Comparison of ENCODE assay signal across 20 mouse cellular contexts in the genomic region with DNA sequence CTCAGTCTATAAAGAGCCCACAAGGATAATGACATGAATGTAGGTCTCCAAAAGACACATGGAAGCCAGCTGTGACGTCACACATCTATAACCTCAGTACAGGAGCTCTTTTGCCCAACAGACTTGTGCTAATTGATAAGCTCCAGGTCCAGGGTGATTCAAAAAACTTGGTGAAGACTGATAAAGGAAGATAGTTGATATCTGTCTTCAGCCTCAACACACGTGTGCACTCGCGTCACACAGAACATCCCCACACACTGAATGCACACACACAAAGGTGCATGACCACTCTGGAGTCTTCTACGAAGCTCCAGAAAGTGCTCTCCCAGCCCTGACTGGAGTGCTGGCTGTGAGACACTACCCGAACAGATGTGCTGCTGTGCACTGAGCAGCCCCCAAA. TPM values are rescaled to one million over a fixed set of nuclear protein-coding genes. Genes with fewer than 3 reads are reported as not detected.
DNase-seq lines count a peak whose midpoint lies in the region; ATAC-seq and TF ChIP-seq lines count a peak whose summit lies in the region.
"Had no signal": no experiment of that assay in that cellular context is flagged by ENCODE, and none has a peak within 500 bp of the region (broad histone marks: within the 10 kb centered on the region; RNA-seq: fewer than 3 reads in every experiment).

No protein-coding gene starts in this region.

- no peaks in the 10 kb centered on the region for H3K9me3 ChIP-seq in G1E (replicated peaks)
- no peaks in the 10 kb centered on the region for H3K9me3 ChIP-seq in liver, embryonic 14.5 days (ENCODE audit: control insufficient read depth, low read length)
- H3K9me3 ChIP-seq: embryonic facial prominence, embryonic 13.5 days; forebrain, embryonic 10.5 days; heart, embryonic 10.5 days; hindbrain, embryonic 13.5 days had no signal

- intact Hi-C loops in gastrocnemius, postnatal 14 days (cut with DNase I; ENCODE audit: low total_unique reads) = no loop called here

- H3K4me3 ChIP-seq in G1E (ENCODE audit: low read depth, low read length) = no peak overlapping the region; the same call in 1 of the 2 replicates
- no peak overlapping the region for H3K4me3 ChIP-seq in liver, embryonic 14.5 days (ENCODE audit: insufficient read depth in 1 of 2, low read depth in 2 of 2, low read length in 2 of 2)
- H3K4me3 ChIP-seq: embryonic facial prominence, embryonic 13.5 days; forebrain, embryonic 10.5 days; heart, embryonic 10.5 days; hindbrain, embryonic 13.5 days had no signal

- TF ChIP-seq CTCF in G1E (IDR thresholded peaks at IDR 0.05; ENCODE audit: low read depth, low read length) = no peak
- TF ChIP-seq CTCF in liver, embryonic 14.5 days (IDR thresholded peaks at IDR 0.05; ENCODE audit: low read depth) = no peak

- H3K9ac ChIP-seq in liver, embryonic 14.5 days (replicated peaks) = no peak overlapping the region
- H3K9ac ChIP-seq: embryonic facial prominence, embryonic 13.5 days; hindbrain, embryonic 13.5 days had no signal

- peak; percentile 53 for TF ChIP-seq EP300 in liver, embryonic 14.5 days (IDR thresholded peaks at IDR 0.05; ENCODE audit: low read depth)

- peaks cover 90% of the 10 kb centered on the region for H3K36me3 ChIP-seq in G1E (replicated peaks)
- peaks cover 51% of the 10 kb centered on the region for H3K36me3 ChIP-seq in liver, embryonic 14.5 days (replicated peaks; ENCODE audit: control insufficient read depth, insufficient read depth, low read depth)

- peaks cover 49% of the 10 kb centered on the region for H3K4me1 ChIP-seq in G1E (ENCODE audit: insufficient read depth, low read depth, low read length)
- peaks cover 11 to 13% of the 10 kb centered on the region in 2 experiments for H3K4me1 ChIP-seq in liver, embryonic 14.5 days (replicated peaks; ENCODE audit: control insufficient read depth in 2 of 2, insufficient read depth in 2 of 2, low read length in 1 of 2)
- H3K4me1 ChIP-seq: embryonic facial prominence, embryonic 13.5 days; forebrain, embryonic 10.5 days; hindbrain, embryonic 13.5 days had no signal

- no peak overlapping the region for H3K4me2 ChIP-seq in liver, embryonic 14.5 days (ENCODE audit: low read depth)
- H3K4me2 ChIP-seq: embryonic facial prominence, embryonic 13.5 days; hindbrain, embryonic 13.5 days had no signal

- WGBS in liver, embryonic 14.5 days (ENCODE audit: insufficient replicate concordance) = 35% methylated on average over 6 of the region's 6 CpGs

- no peak for DNase-seq in G1E (ENCODE audit: low spot score)
- DNase-seq in liver, embryonic 14.5 days (ENCODE audit: low read depth in 3 of 3, low spot score in 3 of 3) = peak in 1 of 3 experiments; percentile 50
- DNase-seq in layer of hippocampus, postnatal 25 days (ENCODE audit: extremely low spot score in 1 of 2, low spot score in 1 of 2) = no peak
- DNase-seq in gastrocnemius, postnatal 14 days = no peak
- no peak for DNase-seq in frontal cortex, postnatal 10 days (ENCODE audit: low spot score in 2 of 2)
- DNase-seq: cerebellum, adult 11 months; cerebellum, adult 9-10 months; cerebellum, postnatal 25 days; heart, adult 18-20 months; heart, postnatal 10 days had no signal

- H3K27me3 ChIP-seq in G1E (ENCODE audit: insufficient read depth, low read length) = no peaks in the 10 kb centered on the region
- no peaks in the 10 kb centered on the region for H3K27me3 ChIP-seq in liver, embryonic 14.5 days (ENCODE audit: control insufficient read depth, insufficient read depth, low read length)
- H3K27me3 ChIP-seq: embryonic facial prominence, embryonic 13.5 days; hindbrain, embryonic 13.5 days had no signal

- no peak overlapping the region for H3K27ac ChIP-seq in liver, embryonic 14.5 days
- H3K27ac ChIP-seq: embryonic facial prominence, embryonic 13.5 days; forebrain, embryonic 10.5 days; heart, embryonic 10.5 days; hindbrain, embryonic 13.5 days; hindbrain, postnatal 0 days had no signal

- ATAC-seq in G1E (ENCODE audit: extremely low read depth, insufficient number of reproducible peaks, low FRiP score, poor library complexity, severe bottlenecking) = peak; percentile 35; the same call in 1 of the 2 replicates
- ATAC-seq in erythroblast, adult 5-6 weeks (replicated peaks; ENCODE audit: low FRiP score, poor library complexity, severe bottlenecking) = peak; percentile 21
- ATAC-seq in liver, embryonic 14.5 days (ENCODE audit: insufficient read depth) = peak; percentile 78
- ATAC-seq in megakaryocyte progenitor cell, adult 5-6 weeks (replicated peaks; ENCODE audit: poor library complexity) = peak; percentile 67
- ATAC-seq: forebrain, embryonic 14.5 days; hindbrain, postnatal 0 days had no signal

RNA-seq across cellular contexts. Expression of a gene that starts 10.8 kb away (rescaled TPM):
- total RNA-seq in G1E (2014; fragmentation: Nextera tagmentation) = 56.4 and 76.2 TPM in 2 replicates
- total RNA-seq in G1E (2017) = 64.1 and 71.0 TPM in 2 replicates
- polyA plus RNA-seq in G1E (2012) = 17.7 and 26.6 TPM in 2 replicates
- total RNA-seq in erythroblast, adult 5-6 weeks (2015; ENCODE audit: low replicate concordance) = 14.8 and 18.8 TPM in 2 replicates
- 9.6 and 15.1 TPM in 2 replicates for total RNA-seq in erythroblast, adult 5-6 weeks (2017; ENCODE audit: low replicate concordance)
- polyA plus RNA-seq in liver, embryonic 14.5 days (2012; rRNA removed) = 29.7 and 40.8 TPM in 2 replicates
- 37.3 and 42.5 TPM in 2 replicates for polyA plus RNA-seq in liver, embryonic 14.5 days (2014; fragmentation: Nextera tagmentation; extraction: Ambion mirVana)
- total RNA-seq in megakaryocyte progenitor cell, adult 5-6 weeks (2015) = 58.7 and 59.9 TPM in 2 replicates
- 55.5 and 60.8 TPM in 2 replicates for total RNA-seq in megakaryocyte progenitor cell, adult 5-6 weeks (2017)
- 10 to 100 TPM; 36.3 to 40.4 TPM for total RNA-seq in layer of hippocampus, postnatal 25 days (2021)
- 10 to 100 TPM; 14.5 to 15.1 TPM for total RNA-seq in gastrocnemius, postnatal 14 days (2021)

RNA-seq across cellular contexts. Expression of a gene that starts 10.8 kb away (rescaled TPM):
- total RNA-seq in G1E (2014; fragmentation: Nextera tagmentation) = 31.3 and 32.5 TPM in 2 replicates
- total RNA-seq in G1E (2017) = 28.1 and 40.0 TPM in 2 replicates
- 72.2 and 72.4 TPM in 2 replicates for polyA plus RNA-seq in G1E (2012)
- 15.4 and 42.8 TPM in 2 replicates for total RNA-seq in erythroblast, adult 5-6 weeks (2015; ENCODE audit: low replicate concordance)
- total RNA-seq in erythroblast, adult 5-6 weeks (2017; ENCODE audit: low replicate concordance) = 22.7 and 29.7 TPM in 2 replicates
- polyA plus RNA-seq in liver, embryonic 14.5 days (2012; rRNA removed) = 22.4 and 23.2 TPM in 2 replicates
- 38.1 and 42.5 TPM in 2 replicates for polyA plus RNA-seq in liver, embryonic 14.5 days (2014; fragmentation: Nextera tagmentation; extraction: Ambion mirVana)
- total RNA-seq in megakaryocyte progenitor cell, adult 5-6 weeks (2015) = 31.0 and 35.9 TPM in 2 replicates
- 28.2 and 30.8 TPM in 2 replicates for total RNA-seq in megakaryocyte progenitor cell, adult 5-6 weeks (2017)
- 10 to 100 TPM; 83.8 to 97.4 TPM for total RNA-seq in layer of hippocampus, postnatal 25 days (2021)
- total RNA-seq in gastrocnemius, postnatal 14 days (2021) = 10 to 100 TPM; 59.0 to 62.2 TPM

RNA-seq across cellular contexts. Expression of a gene that starts 16.3 kb away (rescaled TPM):
- 0.38 TPM in 1 of 2 replicates, not detected in the other for total RNA-seq in G1E (2014; fragmentation: Nextera tagmentation)
- 0.27 and 0.70 TPM in 2 replicates for total RNA-seq in G1E (2017)
- 1.5 and 2.4 TPM in 2 replicates for polyA plus RNA-seq in G1E (2012)
- 0.42 TPM in 1 of 2 replicates, not detected in the other for total RNA-seq in erythroblast, adult 5-6 weeks (2015; ENCODE audit: low replicate concordance)
- total RNA-seq in erythroblast, adult 5-6 weeks (2017; ENCODE audit: low replicate concordance) = 0.42 and 1.4 TPM in 2 replicates
- 0.11 and 0.17 TPM in 2 replicates for polyA plus RNA-seq in liver, embryonic 14.5 days (2012; rRNA removed)
- polyA plus RNA-seq in liver, embryonic 14.5 days (2014; fragmentation: Nextera tagmentation; extraction: Ambion mirVana) = 0.08 TPM in 1 of 2 replicates, not detected in the other
- 0.32 and 0.42 TPM in 2 replicates for total RNA-seq in megakaryocyte progenitor cell, adult 5-6 weeks (2015)
- not detected in 2 replicates for total RNA-seq in megakaryocyte progenitor cell, adult 5-6 weeks (2017)
- 10 to 100 TPM; 69.7 to 72.5 TPM for total RNA-seq in layer of hippocampus, postnatal 25 days (2021)
- total RNA-seq in gastrocnemius, postnatal 14 days (2021) = under 1 TPM; 0.29 to 0.84 TPM
- total RNA-seq: gastrocnemius, adult 8-10 months; hematopoietic stem cell, adult 5-6 weeks had no signal

RNA-seq across cellular contexts. Expression of a gene that starts 34.5 kb away (rescaled TPM):
- total RNA-seq in G1E (2014; fragmentation: Nextera tagmentation) = 65.6 and 77.6 TPM in 2 replicates
- total RNA-seq in G1E (2017) = 50.9 and 55.3 TPM in 2 replicates
- polyA plus RNA-seq in G1E (2012) = 14.1 and 24.8 TPM in 2 replicates
- 9.0 and 15.3 TPM in 2 replicates for total RNA-seq in erythroblast, adult 5-6 weeks (2015; ENCODE audit: low replicate concordance)
- 11.7 and 14.9 TPM in 2 replicates for total RNA-seq in erythroblast, adult 5-6 weeks (2017; ENCODE audit: low replicate concordance)
- polyA plus RNA-seq in liver, embryonic 14.5 days (2012; rRNA removed) = 12.8 and 15.3 TPM in 2 replicates
- 17.9 and 19.1 TPM in 2 replicates for polyA plus RNA-seq in liver, embryonic 14.5 days (2014; fragmentation: Nextera tagmentation; extraction: Ambion mirVana)
- 48.8 and 55.9 TPM in 2 replicates for total RNA-seq in megakaryocyte progenitor cell, adult 5-6 weeks (2015)
- 70.3 and 72.0 TPM in 2 replicates for total RNA-seq in megakaryocyte progenitor cell, adult 5-6 weeks (2017)
- total RNA-seq in layer of hippocampus, postnatal 25 days (2021) = 10 to 100 TPM; 44.9 to 45.7 TPM
- 10 to 100 TPM; 11.5 to 12.6 TPM for total RNA-seq in gastrocnemius, postnatal 14 days (2021)

RNA-seq across cellular contexts. Expression of a gene that starts 34.6 kb away (rescaled TPM):
- total RNA-seq in G1E (2014; fragmentation: Nextera tagmentation) (24.8 and 25.7 TPM in 2 replicates), G1E (2017) (33.3 and 34.6 TPM in 2 replicates)
- 2.2 and 2.8 TPM in 2 replicates for polyA plus RNA-seq in G1E (2012)
- 4.6 and 4.8 TPM in 2 replicates for total RNA-seq in erythroblast, adult 5-6 weeks (2015; ENCODE audit: low replicate concordance)
- 14.9 and 17.8 TPM in 2 replicates for total RNA-seq in erythroblast, adult 5-6 weeks (2017; ENCODE audit: low replicate concordance)
- 7.7 and 9.7 TPM in 2 replicates for polyA plus RNA-seq in liver, embryonic 14.5 days (2012; rRNA removed)
- 7.8 and 9.5 TPM in 2 replicates for polyA plus RNA-seq in liver, embryonic 14.5 days (2014; fragmentation: Nextera tagmentation; extraction: Ambion mirVana)
- total RNA-seq in megakaryocyte progenitor cell, adult 5-6 weeks (2015) = 11.4 and 17.7 TPM in 2 replicates
- total RNA-seq in megakaryocyte progenitor cell, adult 5-6 weeks (2017) = 20.4 and 26.9 TPM in 2 replicates
- total RNA-seq in layer of hippocampus, postnatal 25 days (2021) = 1 to 10 TPM; 5.9 to 6.0 TPM
- 10 to 100 TPM; 11.2 to 13.5 TPM for total RNA-seq in gastrocnemius, postnatal 14 days (2021)

Comparison
In these comparisons a context has a peak if more than half of its experiments do, and no peak if none do; other contexts are left out.
1. ATAC-seq: peak in every context shown above with its lines; median percentile 78 in liver, embryonic 14.5 days; 67 in megakaryocyte progenitor cell, adult 5-6 weeks; 35 in G1E; 21 in erythroblast, adult 5-6 weeks.
2. RNA of a gene that starts 16.3 kb away (total RNA-seq): 69.7 to 72.5 TPM in layer of hippocampus, postnatal 25 days; 0.42 to 1.4 TPM in erythroblast, adult 5-6 weeks, 0.29 to 0.84 TPM in gastrocnemius, postnatal 14 days, 0.27 to 0.70 TPM in G1E and 0.32 to 0.42 TPM in megakaryocyte progenitor cell, adult 5-6 weeks; every median in the first group is over 10 times any median in the second.